Mouse (Mus musculus) thymus, postnatal 4 days (tissue): Measurements from ENCODE around the gene Syn2.

ENCODE experiments used
- DNase-seq: peaks from one replicate; pipeline ENCODE4 v3.0.0; 2021

The Syn2 gene

DNA sequence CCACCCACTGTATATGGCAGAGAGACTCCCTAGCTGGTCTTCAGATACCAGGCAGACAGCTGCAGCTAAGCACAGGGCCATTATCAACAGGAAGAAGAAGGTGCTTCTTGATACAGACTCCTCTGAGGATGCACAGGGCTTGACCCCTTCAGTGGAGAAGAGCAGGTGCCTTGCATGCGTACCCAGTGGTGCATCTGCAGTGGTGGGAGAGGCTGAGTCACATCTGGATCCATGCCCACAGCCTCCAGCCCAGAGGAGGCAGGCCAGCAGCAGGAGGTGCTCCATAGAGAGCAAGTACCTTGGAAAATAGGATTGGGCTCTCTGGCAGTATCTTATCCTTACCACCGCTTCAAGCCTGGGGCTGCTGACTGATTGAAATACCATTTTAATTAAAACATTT, 159.2 kb downstream of the Syn2 start:
- no peak for DNase-seq

DNA sequence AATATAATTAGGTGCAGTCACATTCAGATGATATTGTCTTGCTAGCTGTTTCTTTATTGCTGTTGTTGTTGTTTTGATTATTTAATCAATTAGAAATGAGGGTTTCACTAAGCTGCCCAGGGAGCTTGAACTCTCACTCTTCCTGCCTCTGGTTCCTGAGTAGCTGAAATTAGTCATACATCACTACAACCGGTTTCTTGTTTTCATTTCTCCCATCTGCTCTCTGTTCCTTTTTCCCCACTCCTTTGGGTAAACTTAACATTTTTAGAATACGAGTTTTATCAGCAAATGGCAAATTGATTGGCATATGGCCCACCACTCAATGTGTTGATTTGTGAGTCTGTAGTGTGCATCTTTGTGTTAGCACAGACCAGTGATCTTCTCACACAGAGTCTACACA, 172.4 kb downstream of the Syn2 start:
- DNase-seq, result no peak

DNA sequence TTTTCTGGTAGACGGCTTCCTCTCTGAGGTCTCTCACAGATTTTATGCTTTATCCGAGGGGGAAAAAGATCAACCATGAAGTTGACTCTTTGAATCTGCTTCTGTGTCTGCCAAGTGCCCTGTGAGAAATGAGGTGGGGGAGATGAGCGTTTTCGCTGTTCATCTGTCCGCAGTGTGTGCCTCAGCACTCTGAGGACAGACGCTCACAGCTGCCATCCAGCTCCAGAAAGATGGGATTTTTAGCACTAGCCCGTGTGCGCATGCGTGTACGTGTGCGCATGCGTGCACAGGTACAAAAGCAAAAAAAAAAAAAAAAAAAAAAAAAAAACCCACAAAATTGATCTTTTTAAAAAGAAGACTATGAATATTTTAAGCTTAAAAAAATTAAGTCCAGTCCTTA, 178.1 kb downstream of the Syn2 start:
- DNase-seq, result no peak

DNA sequence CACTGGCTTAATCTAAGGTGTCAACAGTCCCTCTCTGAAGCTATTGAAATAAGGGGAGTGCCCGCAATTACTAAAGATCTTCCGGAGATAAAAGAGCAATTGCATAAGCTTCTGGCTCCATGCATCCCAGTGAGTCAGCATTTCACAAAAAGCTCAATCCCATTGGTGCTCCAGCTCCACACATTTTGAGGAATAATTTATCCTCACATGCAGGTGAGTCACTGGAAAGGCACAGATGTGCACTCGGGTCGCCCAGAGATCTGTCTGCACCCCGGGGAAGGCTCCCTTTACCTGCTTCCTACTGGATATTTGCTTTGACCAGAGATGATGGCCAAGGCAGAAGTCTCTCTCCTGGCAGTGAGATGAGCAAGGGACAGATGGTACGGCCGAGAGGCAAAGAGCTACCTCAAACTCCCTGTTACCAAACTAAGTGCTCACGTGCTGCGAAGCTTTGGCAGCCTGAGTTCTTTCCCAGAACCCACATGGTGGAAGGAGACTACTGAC, 178.6 kb downstream of the Syn2 start:
- DNase-seq, result no peak

DNA sequence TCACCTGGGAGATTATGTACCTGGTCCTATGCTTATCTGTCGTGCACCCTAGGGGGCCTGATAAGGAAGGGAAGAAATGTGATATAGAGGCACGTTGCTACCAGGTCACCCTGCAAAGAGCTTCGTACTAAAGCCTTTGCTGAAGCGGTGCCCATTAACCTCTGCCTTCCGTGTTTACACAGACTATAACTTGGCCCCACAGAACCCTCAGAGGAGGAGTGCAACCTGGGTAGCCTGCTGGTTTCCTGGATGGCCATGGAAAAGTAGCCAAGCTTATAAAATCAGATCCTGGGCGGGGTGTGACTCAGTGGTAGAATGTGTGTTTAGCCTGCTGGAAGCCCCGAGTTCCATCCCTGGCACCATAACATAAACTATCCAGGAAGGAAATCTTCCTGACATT, 179.2 kb downstream of the Syn2 start:
- no peak for DNase-seq

DNA sequence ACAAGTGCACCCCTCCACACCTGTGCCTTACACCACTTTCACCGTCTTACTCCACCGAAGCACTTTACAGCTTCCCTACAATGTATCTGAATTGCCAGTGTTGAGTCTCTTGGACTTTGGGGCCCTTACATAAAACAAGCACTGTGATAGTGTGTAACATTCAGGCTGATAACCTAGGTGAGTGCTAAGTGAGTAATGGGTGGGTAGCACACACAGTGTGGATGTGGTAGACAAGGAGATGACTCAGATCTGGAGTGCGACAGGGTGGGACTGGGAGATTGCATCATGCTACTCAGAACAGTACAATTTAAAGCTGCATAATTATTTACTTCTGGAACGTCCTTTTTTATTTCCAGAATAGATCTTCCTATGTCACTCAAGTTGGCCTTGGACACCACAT, 181.1 kb downstream of the Syn2 start:
- no peak for DNase-seq

DNA sequence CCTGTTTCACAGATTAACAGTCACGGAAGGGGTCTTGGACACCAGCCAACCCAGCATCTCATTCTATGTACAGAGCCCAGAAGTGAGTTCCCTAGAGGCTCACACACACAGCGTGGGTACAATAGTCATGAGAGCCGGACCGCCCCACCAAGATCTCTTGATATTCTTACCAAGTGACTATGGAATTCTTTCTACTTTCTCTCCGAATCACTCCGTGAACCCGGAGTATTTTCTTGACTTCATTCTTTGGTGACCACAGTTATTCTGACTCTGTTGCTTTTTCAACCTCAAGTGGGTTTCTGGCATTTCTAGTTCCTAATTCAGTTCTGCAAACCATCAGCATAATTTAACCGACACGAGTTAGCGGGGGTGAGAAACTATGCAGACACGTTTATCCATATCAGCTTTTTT, 182.1 kb downstream of the Syn2 start:
- DNase-seq, result no peak

DNA sequence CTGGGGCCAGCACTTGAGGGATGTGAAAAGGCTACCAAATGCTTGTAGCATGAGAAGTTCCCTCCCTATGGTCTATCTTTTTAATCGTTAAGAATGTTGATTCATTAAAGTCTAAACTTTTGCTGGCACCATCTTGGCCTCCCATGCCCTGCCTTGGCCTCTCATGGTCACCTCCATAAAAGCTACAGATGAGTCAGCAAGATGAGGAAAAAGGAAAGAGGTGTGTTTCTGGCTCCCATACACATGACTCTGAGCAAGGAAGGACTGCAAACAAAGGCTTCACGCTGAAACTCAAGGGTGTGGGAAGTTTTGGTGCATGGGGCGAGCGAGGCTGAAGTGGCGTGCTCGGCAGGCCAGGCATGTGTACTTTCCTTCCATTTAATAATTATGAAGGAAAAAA, 184.1 kb downstream of the Syn2 start:
- no peak for DNase-seq

DNA sequence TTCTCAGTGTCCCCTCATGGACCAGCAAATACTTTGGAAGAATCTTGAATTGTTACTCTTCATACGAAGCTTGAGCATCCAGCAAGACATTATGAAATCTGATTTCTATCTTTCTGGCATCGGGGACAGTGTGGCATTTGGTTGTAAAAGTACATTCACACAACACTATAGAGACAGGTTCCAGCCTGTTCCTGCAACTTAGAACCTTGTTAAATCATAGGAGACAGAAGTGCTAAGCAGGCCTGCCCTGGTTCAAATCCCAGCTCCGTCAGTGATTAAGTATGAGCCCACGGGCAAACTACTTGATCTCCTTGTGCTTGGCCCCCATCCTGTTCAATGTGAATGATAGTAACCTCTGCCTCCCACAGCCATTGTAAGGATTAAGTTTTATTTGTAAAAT, 185.0 kb downstream of the Syn2 start:
- DNase-seq, result no peak

DNA sequence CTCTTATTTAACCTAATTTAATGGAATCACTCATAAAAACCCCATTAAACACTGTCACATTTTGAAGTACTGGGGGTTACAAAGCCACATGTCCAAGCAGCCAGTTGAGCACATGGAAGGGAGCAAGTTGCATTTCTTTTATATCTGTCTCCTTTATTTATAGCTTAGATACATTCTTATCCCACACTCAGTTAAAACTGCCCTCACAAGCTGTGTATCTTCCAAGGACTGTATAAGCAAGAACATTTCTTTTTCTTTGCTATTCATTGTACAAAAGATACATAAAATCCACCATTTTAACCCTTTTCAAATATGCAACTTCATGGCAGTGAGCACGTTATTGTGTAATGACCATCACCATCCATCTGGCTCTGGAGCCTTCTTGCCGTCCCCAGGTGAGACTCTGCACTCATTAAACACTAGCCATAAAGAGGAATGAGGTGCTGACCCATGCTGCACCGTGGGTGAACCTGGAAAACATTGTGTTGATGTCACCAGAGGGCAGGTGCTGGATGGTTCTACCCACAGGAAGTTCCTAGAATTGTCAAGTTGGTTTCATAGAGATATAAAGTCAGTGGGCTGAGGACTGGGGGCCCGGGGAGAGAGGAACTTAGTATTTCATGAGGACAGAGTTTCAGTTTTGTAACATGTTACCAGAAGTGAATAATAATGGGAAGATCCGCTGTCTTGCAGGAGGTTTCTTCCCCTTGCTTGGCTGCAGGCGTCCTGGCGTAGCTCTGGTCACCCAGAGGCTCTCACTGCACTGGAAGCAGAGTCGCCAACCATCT, 186.4 kb downstream of the Syn2 start:
- no peak for DNase-seq

DNA sequence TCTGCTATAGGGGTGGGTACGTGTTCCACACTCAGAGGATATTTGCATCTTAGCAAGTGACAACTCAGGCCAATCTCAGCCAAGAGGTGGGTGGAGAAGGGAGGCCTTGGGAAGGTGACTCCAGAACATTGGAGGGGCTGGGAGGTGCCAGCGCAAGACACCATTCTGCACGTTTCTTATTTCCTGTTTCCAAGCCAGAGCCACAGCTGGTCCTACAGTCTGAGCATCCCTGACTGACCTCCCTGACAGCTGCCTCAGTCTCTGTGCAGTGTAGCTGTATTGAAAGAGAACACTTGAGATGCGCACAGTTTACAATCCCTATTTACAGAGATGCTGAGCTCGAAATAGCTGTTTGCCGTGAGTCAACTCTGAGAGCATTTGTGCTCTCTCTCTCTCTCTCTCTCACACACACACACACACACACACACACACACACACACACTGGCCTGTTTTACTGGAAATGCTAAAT, 187.2 kb downstream of the Syn2 start:
- DNase-seq, result no peak

DNA sequence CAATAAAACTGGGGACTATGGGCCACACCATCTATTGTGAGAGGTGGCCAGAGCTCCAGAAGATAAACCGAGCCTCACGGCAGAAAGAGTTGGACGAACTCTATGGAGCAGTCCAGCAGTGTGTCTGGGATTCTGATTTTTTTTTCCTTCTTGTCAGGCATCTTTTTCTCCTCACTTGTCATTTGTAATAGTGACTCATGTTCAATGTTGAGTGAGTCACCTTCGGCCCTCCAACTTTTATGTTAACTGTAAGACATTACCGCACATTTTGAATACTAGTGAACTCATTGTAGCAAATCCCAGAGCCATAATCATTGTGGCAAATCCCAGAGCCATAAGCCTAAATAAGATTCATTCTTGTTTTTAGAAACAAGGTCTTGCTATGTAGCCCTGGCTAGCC, 188.3 kb downstream of the Syn2 start:
- no peak for DNase-seq

DNA sequence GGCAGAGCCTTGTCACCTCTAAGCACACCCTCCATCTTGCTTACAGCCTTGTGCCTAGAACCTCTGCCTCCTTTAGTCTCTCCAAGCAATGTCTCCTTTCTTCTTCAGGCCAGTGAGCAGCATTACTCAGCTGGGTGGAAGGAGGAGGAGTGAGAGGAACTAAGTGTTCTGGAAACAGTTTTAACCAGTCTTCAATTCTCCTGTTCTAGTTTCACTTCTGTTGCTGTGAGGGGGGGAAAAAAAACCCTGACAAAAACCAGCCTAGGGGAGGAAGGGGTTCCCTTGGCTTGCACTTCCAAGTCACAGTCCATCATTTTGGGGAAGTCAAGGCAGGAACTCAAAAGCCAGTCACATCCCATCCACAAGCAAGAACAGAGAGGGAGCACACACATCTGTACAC, 196.3 kb downstream of the Syn2 start:
- no peak for DNase-seq
